Mouse (Mus musculus): ENCODE results near the gene Rps4x. TPM values are rescaled to one million over a fixed set of nuclear protein-coding genes. Genes with fewer than 3 reads are reported as not detected.

Rps4x gene
- total and polyA plus RNA-seq, 2 experiments from 2014 or later: 376 to 649 TPM

GRCm38 (mm10) chrX:102163529-102163928, 25.7 kb downstream of the Rps4x start:
- no peaks in the 10 kb centered on the region for H3K9me3 ChIP-seq (ENCODE audit: low read length)
- no peak overlapping the region for H3K27ac ChIP-seq
- WGBS: 76% methylated on average over 4 of the region's 4 CpGs
- H3K4me2 ChIP-seq (ENCODE audit: low read depth, low read length): no peak overlapping the region
- no peaks in the 10 kb centered on the region for H3K36me3 ChIP-seq (ENCODE audit: insufficient read depth, low read length)
- H3K27me3 ChIP-seq (ENCODE audit: insufficient read depth, low read length): no peaks in the 10 kb centered on the region
- no peak overlapping the region for H3K9ac ChIP-seq (replicated peaks; ENCODE audit: low read length)
- ATAC-seq (no peak), DNase-seq (ENCODE audit: low spot score) (peak; percentile 14)
- H3K4me3 ChIP-seq (ENCODE audit: low read length): no peak overlapping the region
- no peak for TF ChIP-seq CTCF (IDR thresholded peaks at IDR 0.05; ENCODE audit: low read depth)
- H3K4me1 ChIP-seq (ENCODE audit: insufficient read depth, low read length): no peaks in the 10 kb centered on the region

- no peak for ATAC-seq
- TF ChIP-seq CTCF (IDR thresholded peaks at IDR 0.05; ENCODE audit: low read depth): peak; percentile 14; the same call in 1 of the 2 replicates
- 42% methylated on average over 2 of the region's 2 CpGs for WGBS
These were observed 26.1 kb downstream of the Rps4x start for GRCm38 (mm10) chrX:102163096-102163495.

GRCm38 (mm10) chrX:102160528-102160927, 28.7 kb downstream of the Rps4x start:
- no peak overlapping the region for H3K9ac ChIP-seq (replicated peaks; ENCODE audit: low read length)

More at GRCm38 (mm10) chrX:102163096-102163495, 26.1 kb downstream of the Rps4x start:
- H3K27me3 ChIP-seq (ENCODE audit: insufficient read depth, low read length): no peaks in the 10 kb centered on the region
- no peak overlapping the region for H3K27ac ChIP-seq
- no peak overlapping the region for H3K9ac ChIP-seq (replicated peaks; ENCODE audit: low read length)
- no peak for DNase-seq (ENCODE audit: low spot score)
- H3K4me3 ChIP-seq (ENCODE audit: low read length): no peak overlapping the region
- no peaks in the 10 kb centered on the region for H3K4me1 ChIP-seq (ENCODE audit: insufficient read depth, low read length)
- no peaks in the 10 kb centered on the region for H3K36me3 ChIP-seq (ENCODE audit: insufficient read depth, low read length)
- no peak overlapping the region for H3K4me2 ChIP-seq (ENCODE audit: low read depth, low read length)
- no peaks in the 10 kb centered on the region for H3K9me3 ChIP-seq (ENCODE audit: low read length)

GRCm38 (mm10) chrX:102159778-102160177, 29.4 kb downstream of the Rps4x start:
- Histone ChIP-seq H3K27me3 (ENCODE audit: insufficient read depth, low read length) (no peaks in the 10 kb centered on the region), H3K36me3 (ENCODE audit: insufficient read depth, low read length) (no peaks in the 10 kb centered on the region), H3K4me3 (ENCODE audit: low read length) (no peak overlapping the region), H3K9me3 (ENCODE audit: low read length) (no peaks in the 10 kb centered on the region), H3K4me1 (ENCODE audit: insufficient read depth, low read length) (no peaks in the 10 kb centered on the region), H3K4me2 (ENCODE audit: low read depth, low read length) (no peak overlapping the region), H3K27ac (no peak overlapping the region), H3K9ac (replicated peaks; ENCODE audit: low read length) (no peak overlapping the region)
- DNase-seq (ENCODE audit: low spot score) (no peak), ATAC-seq (no peak)
- peak; percentile 37; the same call in 1 of the 2 replicates for TF ChIP-seq CTCF (IDR thresholded peaks at IDR 0.05; ENCODE audit: low read depth)
- 53% methylated on average over 2 of the region's 2 CpGs for WGBS

More at GRCm38 (mm10) chrX:102160528-102160927, 28.7 kb downstream of the Rps4x start:
- Histone ChIP-seq H3K27me3 (ENCODE audit: insufficient read depth, low read length) (no peaks in the 10 kb centered on the region), H3K27ac (no peak overlapping the region), H3K9me3 (ENCODE audit: low read length) (no peaks in the 10 kb centered on the region), H3K4me2 (ENCODE audit: low read depth, low read length) (no peak overlapping the region), H3K36me3 (ENCODE audit: insufficient read depth, low read length) (no peaks in the 10 kb centered on the region), H3K4me1 (ENCODE audit: insufficient read depth, low read length) (no peaks in the 10 kb centered on the region), H3K4me3 (ENCODE audit: low read length) (no peak overlapping the region)
- no peak for TF ChIP-seq CTCF (IDR thresholded peaks at IDR 0.05; ENCODE audit: low read depth)
- DNase-seq (ENCODE audit: low spot score): no peak
- ATAC-seq: no peak
- 72% methylated on average over 2 of the region's 2 CpGs for WGBS

- Histone ChIP-seq H3K4me1 (ENCODE audit: insufficient read depth, low read length) (no peaks in the 10 kb centered on the region), H3K27ac (peak overlapping the region; percentile 58; the same call in 1 of the 2 replicates), H3K27me3 (ENCODE audit: insufficient read depth, low read length) (no peaks in the 10 kb centered on the region), H3K4me2 (ENCODE audit: low read depth, low read length) (peak overlapping the region; percentile 43), H3K9me3 (ENCODE audit: low read length) (no peaks in the 10 kb centered on the region), H3K4me3 (ENCODE audit: low read length) (peak overlapping the region; percentile 42), H3K36me3 (ENCODE audit: insufficient read depth, low read length) (no peaks in the 10 kb centered on the region), H3K9ac (replicated peaks; ENCODE audit: low read length) (0 out of 2 replicates have a peak overlapping the region, but pooled peaks have one; percentile 13)
- TF ChIP-seq CTCF (IDR thresholded peaks at IDR 0.05; ENCODE audit: low read depth): peak; percentile 24; the same call in 1 of the 2 replicates
- DNase-seq (ENCODE audit: low spot score): no peak
- WGBS: 56% methylated on average over 5 of the region's 5 CpGs
- ATAC-seq: no peak
These were observed 31.8 kb downstream of the Rps4x start for GRCm38 (mm10) chrX:102157423-102157791.

- WGBS: 21% methylated on average over 42 of the region's 42 CpGs
- DNase-seq (ENCODE audit: low spot score): peak; percentile 96
- Histone ChIP-seq H3K4me1 (ENCODE audit: insufficient read depth, low read length) (no peaks in the 10 kb centered on the region), H3K9ac (replicated peaks; ENCODE audit: low read length) (peak within 1 kb of the TSS; percentile 38; the same call in 1 of the 2 replicates), H3K4me3 (ENCODE audit: low read length) (peak within 1 kb of the TSS; percentile 42), H3K4me2 (ENCODE audit: low read depth, low read length) (peak within 1 kb of the TSS; percentile 56), H3K27me3 (ENCODE audit: insufficient read depth, low read length) (no peaks in the 10 kb centered on the region), H3K36me3 (ENCODE audit: insufficient read depth, low read length) (no peaks in the 10 kb centered on the region), H3K9me3 (ENCODE audit: low read length) (no peaks in the 10 kb centered on the region), H3K27ac (peak within 1 kb of the TSS; percentile 58; the same call in 1 of the 2 replicates)
- TF ChIP-seq CTCF (IDR thresholded peaks at IDR 0.05; ENCODE audit: low read depth): no peak; the same call in 1 of the 2 replicates
- peak; percentile 100 for ATAC-seq
These were observed 32.4 kb downstream of the Rps4x start, which contains the start of gene Ercc6l for GRCm38 (mm10) chrX:102156618-102157422. Gene Ercc6l (minus strand): TSS chrX:102157091.

GRCm38 (mm10) chrX:102141157-102141556, 48.0 kb downstream of the Rps4x start:
- ATAC-seq (no peak), DNase-seq (ENCODE audit: low spot score) (no peak)
- no peaks in the 10 kb centered on the region for H3K9me3 ChIP-seq (ENCODE audit: low read length)
- no peaks in the 10 kb centered on the region for H3K4me1 ChIP-seq (ENCODE audit: insufficient read depth, low read length)
- H3K36me3 ChIP-seq (ENCODE audit: insufficient read depth, low read length): no peaks in the 10 kb centered on the region
- no peak overlapping the region for H3K27ac ChIP-seq
- 76% methylated on average over 1 of the region's 1 CpGs for WGBS
- no peak overlapping the region for H3K9ac ChIP-seq (replicated peaks; ENCODE audit: low read length)
- H3K27me3 ChIP-seq (ENCODE audit: insufficient read depth, low read length): no peaks in the 10 kb centered on the region
- H3K4me3 ChIP-seq (ENCODE audit: low read length): no peak overlapping the region
- TF ChIP-seq CTCF (IDR thresholded peaks at IDR 0.05; ENCODE audit: low read depth): no peak
- no peak overlapping the region for H3K4me2 ChIP-seq (ENCODE audit: low read depth, low read length)

Other genes starting within 250 kb of the Rps4x start
- gene Rtl5, start 118.1 kb downstream of the Rps4x start, total RNA-seq (2014; rRNA removed): 23.7 and 33.8 TPM in 2 replicates
- 3.6 and 4.8 TPM in 2 replicates for gene Rtl5, start 118.1 kb downstream of the Rps4x start, polyA plus RNA-seq (2015; fragmentation: Nextera tagmentation; extraction: Ambion mirVana)
- gene Pin4, start 69.9 kb downstream of the Rps4x start, total RNA-seq (2014; rRNA removed): 2.2 and 5.3 TPM in 2 replicates
- gene Pin4, start 69.9 kb downstream of the Rps4x start, polyA plus RNA-seq (2015; fragmentation: Nextera tagmentation; extraction: Ambion mirVana): 50.1 and 57.6 TPM in 2 replicates
- 1.8 and 2.1 TPM in 2 replicates for gene Ercc6l, start 32.3 kb downstream of the Rps4x start, total RNA-seq (2014; rRNA removed)
- gene Ercc6l, start 32.3 kb downstream of the Rps4x start, polyA plus RNA-seq (2015; fragmentation: Nextera tagmentation; extraction: Ambion mirVana): 0.90 and 1.3 TPM in 2 replicates
- gene Cited1, start 62.8 kb upstream of the Rps4x start, total RNA-seq (2014; rRNA removed): 5.4 and 21.2 TPM in 2 replicates
- gene Cited1, start 62.8 kb upstream of the Rps4x start, polyA plus RNA-seq (2015; fragmentation: Nextera tagmentation; extraction: Ambion mirVana): 18.2 and 20.5 TPM in 2 replicates

Data from hindbrain, postnatal 0 days (tissue).